Mouse (Mus musculus): ENCODE data around the gene 1700049E17Rik1. TPM values are rescaled to one million over a fixed set of nuclear protein-coding genes. Genes with fewer than 3 reads are reported as not detected.
"Not testable (repeated sequence)": the region's sequence is repeated elsewhere in the genome, so short reads cannot be mapped to it uniquely, and the experiment has no call there.

Gene 1700049E17Rik1
- total RNA-seq (2021), result not detected

DNA sequence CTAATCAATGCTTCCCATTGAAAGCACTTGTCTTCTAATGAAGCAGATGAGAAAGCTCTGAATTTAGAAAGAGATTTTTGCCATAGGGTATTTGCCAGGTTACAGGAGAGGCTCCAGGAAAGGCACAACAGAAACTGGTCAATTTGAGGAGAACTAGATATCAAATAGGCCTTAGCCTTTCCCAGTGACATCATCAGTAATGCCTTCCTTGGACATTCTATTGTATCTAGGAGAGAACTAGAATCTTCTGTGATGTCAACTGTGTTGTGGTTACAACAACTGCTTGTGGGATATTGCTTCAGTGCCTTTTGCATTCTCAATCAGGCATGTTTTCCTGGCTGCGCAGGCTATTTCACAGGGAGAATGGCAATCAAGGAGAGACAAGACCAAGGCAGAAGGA, at the start of gene 1700049E17Rik1:
Gene 1700049E17Rik1 (plus strand): TSS at position 301 of the 400 bp plus-strand sequence.
- DNase-seq; intact Hi-C loops (cut with DNase I): not testable (repeated sequence)

DNA sequence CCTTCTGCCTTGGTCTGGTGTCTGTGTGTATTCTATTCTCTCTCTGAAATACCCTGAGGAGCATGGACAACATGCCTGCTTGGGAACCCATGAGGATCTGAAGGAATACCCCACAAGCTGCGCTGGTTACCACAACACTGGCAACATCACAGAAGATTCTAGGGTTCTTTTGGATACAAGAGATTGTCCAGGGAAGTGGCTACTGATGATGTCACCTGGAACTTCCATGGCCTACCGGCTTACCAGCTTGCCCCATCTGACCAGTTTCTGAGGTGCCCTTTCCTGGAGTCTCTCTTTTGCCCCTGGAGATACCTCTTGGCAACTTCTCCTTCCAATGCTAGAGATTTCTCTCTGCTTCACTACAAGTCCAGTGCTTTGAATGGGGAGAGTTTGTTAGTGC, 17.6 kb upstream of the 1700049E17Rik1 start, which contains the start of gene Gm7980:
Gene Gm7980 (minus strand): TSS at position 101 of the 400 bp plus-strand sequence.
- intact Hi-C loops (cut with DNase I), result not testable (repeated sequence)

GRCm38 (mm10) chr14:41943695-41944094, 18.9 kb downstream of the 1700049E17Rik1 start, which contains the start of gene 1700024B05Rik:
Gene 1700024B05Rik, plus strand, starts transcription at chr14:41943995.
- DNase-seq; intact Hi-C loops (cut with DNase I): not testable (repeated sequence)

More for the DNA sequence above, 17.6 kb upstream of the 1700049E17Rik1 start, which contains the start of gene Gm7980:
- not testable (repeated sequence) for DNase-seq

DNA sequence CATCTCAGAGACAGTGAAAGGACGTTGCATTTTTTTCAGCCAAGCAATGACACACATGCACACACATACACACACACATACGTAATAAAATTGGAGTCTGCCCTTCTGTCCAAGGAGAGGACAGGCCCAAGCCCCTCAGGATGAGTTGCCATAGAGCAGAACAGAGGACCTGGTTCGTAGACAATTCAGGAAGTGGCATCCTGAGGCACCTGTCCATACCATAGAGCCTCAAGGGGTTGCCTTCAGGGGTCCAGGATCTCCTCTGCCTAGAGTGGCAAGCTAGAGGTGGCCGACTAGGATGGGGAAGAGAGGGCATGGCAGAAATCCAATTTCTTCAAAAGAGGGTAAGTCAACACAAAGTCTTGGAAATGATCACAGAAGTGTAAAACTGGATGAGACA, 39.3 kb downstream of the 1700049E17Rik1 start:
- intact Hi-C loops (cut with DNase I); DNase-seq: not testable (repeated sequence)

- intact Hi-C loops (cut with DNase I); DNase-seq: not testable (repeated sequence)
Measured at GRCm38 (mm10) chr14:41967827-41968226, 43.1 kb downstream of the 1700049E17Rik1 start, which contains the start of gene Gm6401. Gene Gm6401, minus strand, starts transcription at chr14:41967927.

DNA sequence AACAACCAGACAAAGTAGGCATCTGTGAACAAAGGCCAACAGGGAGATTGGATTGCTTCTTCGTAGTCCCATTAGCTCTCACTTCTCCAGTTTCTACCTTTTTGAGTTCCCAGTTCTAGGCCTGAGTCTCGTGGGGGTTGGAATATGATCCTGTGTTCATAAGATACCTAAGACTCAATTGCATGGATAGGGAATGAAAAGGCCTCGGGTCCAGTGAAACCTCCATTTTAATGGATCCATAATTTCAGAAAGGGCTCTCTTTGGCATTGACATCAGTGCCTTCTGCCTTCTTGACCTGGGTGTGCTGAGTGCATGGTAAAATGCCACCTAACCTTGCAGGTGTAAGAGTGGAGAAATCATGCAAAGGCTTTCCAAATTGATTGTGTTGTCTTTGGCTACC, 43.8 kb downstream of the 1700049E17Rik1 start:
- DNase-seq; intact Hi-C loops (cut with DNase I): not testable (repeated sequence)

Other genes with a start within 250 kb of the 1700049E17Rik1 start
- gene Gm8068, start 223.1 kb upstream of the 1700049E17Rik1 start, total RNA-seq (2021), result not detected
- not detected for gene Gm7929, start 174.3 kb upstream of the 1700049E17Rik1 start, total RNA-seq (2021)
- not detected for gene Gm47189, start 152.5 kb upstream of the 1700049E17Rik1 start, total RNA-seq (2021)
- not detected for gene Gm7980, start 17.7 kb upstream of the 1700049E17Rik1 start, total RNA-seq (2021)
- not detected for gene 1700024B05Rik, start 19.0 kb downstream of the 1700049E17Rik1 start, total RNA-seq (2021)
- not detected for gene Gm6401, start 43.0 kb downstream of the 1700049E17Rik1 start, total RNA-seq (2021)
- not detected for gene Gm3543, start 58.4 kb downstream of the 1700049E17Rik1 start, total RNA-seq (2021)
- gene Gm7951, start 192.4 kb downstream of the 1700049E17Rik1 start, total RNA-seq (2021), result not detected
- not detected for gene Gm17027, start 237.7 kb downstream of the 1700049E17Rik1 start, total RNA-seq (2021)

Measured in heart, postnatal 10 days (tissue).